Mouse (Mus musculus) liver, embryonic 15.5 days (tissue): ENCODE results near the gene Surf6. TPM values are rescaled to one million over a fixed set of nuclear protein-coding genes. Genes with fewer than 3 reads are reported as not detected.
A peak's percentile ranks its signal among the peaks of the same experiment; 100 is the strongest.

Experiments
- ATAC-seq: fragments of 200-750 bp; cut with Nextera tagmentation; 2 replicates; pipeline ENCODE4 v1.8.0; 2017; ENCODE audit warnings: moderate number of reproducible peaks, mild to moderate bottlenecking, moderate library complexity; ENCODE audit not compliant: insufficient read depth
- H3K27ac ChIP-seq: fragments of 300-500 bp; sonication (generic); replicated peaks from 2 replicates; pipeline ENCODE4 v1.5.1; 2015; ENCODE audit warnings: mild to moderate bottlenecking, inconsistent platforms
- H3K27me3 ChIP-seq: fragments of 300-500 bp; sonication (generic); 2 replicates; pipeline ENCODE4 v1.6.1; 2015; ENCODE audit warnings: mild to moderate bottlenecking, inconsistent platforms
- H3K36me3 ChIP-seq: fragments of 300-500 bp; sonication (generic); replicated peaks from 2 replicates; pipeline ENCODE4 v1.6.1; 2015; ENCODE audit warnings: moderate library complexity, mild to moderate bottlenecking, inconsistent platforms
- H3K4me1 ChIP-seq: fragments of 300-500 bp; sonication (generic); replicated peaks from 2 replicates; pipeline ENCODE4 v1.6.1; 2015; ENCODE audit warnings: inconsistent platforms
- H3K4me2 ChIP-seq: fragments of 300-500 bp; sonication (generic); 2 replicates; pipeline ENCODE4 v1.6.1; 2015; ENCODE audit warnings: moderate library complexity, mild to moderate bottlenecking, inconsistent platforms
- H3K4me3 ChIP-seq: fragments of 300-500 bp; sonication (generic); replicated peaks from 2 replicates; pipeline ENCODE4 v1.5.1; 2015; ENCODE audit warnings: mild to moderate bottlenecking, inconsistent platforms
- H3K9ac ChIP-seq: fragments of 300-500 bp; sonication (generic); 2 replicates; pipeline ENCODE4 v1.6.1; 2015; ENCODE audit warnings: moderate library complexity, mild to moderate bottlenecking, inconsistent platforms
- H3K9me3 ChIP-seq: fragments of 300-500 bp; sonication (generic); replicated peaks from 2 replicates; pipeline ENCODE4 v1.6.1; 2016; ENCODE audit warnings: inconsistent platforms
- WGBS: fragments of 180-500 bp; shearing (Covaris S2); methylation state at CpG from one replicate; pipeline ENCODE4 v1.1.7; 2015; ENCODE audit warnings: mixed read lengths; ENCODE audit not compliant: insufficient replicate concordance; 5-methylcytosine and 5-hydroxymethylcytosine counted together
- polyA plus RNA-seq: library from polyadenylated mRNA; unstranded; fragments of >200 nt; fragmentation: Nextera tagmentation; extraction: Ambion mirVana; gene quantifications from 2 replicates; pipeline ENCODE4 v1.2.1, GENCODE M21; 2015

The Surf6 gene
- polyA plus RNA-seq, 1 experiment from 2014 or later: 9.9 TPM

DNA sequence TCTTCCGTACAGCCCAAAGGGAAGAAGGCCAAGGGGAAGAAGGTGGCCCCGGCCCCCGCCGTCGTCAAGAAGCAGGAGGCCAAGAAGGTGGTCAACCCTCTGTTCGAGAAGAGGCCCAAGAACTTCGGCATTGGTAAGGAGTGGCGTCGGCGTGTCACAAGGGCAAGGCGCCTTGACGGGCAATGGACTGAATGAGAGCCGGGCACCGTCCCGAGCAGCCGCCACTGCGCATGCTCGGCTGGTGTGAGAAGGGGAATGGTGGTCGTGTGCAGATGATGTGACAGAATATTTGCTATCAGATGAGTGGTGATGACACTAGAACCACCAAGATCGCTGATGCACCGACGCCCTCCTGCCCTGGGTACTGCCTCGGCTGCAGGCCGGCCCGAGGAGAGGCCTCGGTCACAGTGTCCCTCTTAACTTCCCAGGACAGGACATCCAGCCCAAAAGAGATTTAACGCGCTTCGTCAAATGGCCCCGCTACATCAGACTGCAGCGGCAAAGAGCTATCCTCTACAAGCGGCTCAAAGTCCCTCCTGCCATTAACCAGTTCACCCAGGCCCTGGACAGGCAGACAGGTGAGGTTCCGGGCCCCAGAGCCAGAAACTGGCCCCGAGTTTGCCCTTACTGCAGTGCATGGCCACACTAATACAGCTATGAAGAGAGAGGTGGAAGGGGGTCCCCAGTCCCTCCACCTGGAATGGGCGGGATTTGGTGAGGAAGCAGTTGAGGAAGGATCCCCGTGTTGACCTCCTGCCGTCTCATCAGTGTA lies 8.5 kb upstream of the Surf6 start:
- Histone ChIP-seq H3K4me3 (peak overlapping the region; percentile 77), H3K27me3 (no peaks in the 10 kb centered on the region), H3K9ac (peak overlapping the region; percentile 90), H3K4me2 (peak overlapping the region; percentile 82), H3K9me3 (no peaks in the 10 kb centered on the region), H3K27ac (peak overlapping the region; percentile 85), H3K36me3 (peaks cover 62% of the 10 kb centered on the region), H3K4me1 (peaks cover 69% of the 10 kb centered on the region)
- WGBS: 1% methylated on average over 37 of the region's 37 CpGs
- peak; percentile 27 for ATAC-seq

DNA sequence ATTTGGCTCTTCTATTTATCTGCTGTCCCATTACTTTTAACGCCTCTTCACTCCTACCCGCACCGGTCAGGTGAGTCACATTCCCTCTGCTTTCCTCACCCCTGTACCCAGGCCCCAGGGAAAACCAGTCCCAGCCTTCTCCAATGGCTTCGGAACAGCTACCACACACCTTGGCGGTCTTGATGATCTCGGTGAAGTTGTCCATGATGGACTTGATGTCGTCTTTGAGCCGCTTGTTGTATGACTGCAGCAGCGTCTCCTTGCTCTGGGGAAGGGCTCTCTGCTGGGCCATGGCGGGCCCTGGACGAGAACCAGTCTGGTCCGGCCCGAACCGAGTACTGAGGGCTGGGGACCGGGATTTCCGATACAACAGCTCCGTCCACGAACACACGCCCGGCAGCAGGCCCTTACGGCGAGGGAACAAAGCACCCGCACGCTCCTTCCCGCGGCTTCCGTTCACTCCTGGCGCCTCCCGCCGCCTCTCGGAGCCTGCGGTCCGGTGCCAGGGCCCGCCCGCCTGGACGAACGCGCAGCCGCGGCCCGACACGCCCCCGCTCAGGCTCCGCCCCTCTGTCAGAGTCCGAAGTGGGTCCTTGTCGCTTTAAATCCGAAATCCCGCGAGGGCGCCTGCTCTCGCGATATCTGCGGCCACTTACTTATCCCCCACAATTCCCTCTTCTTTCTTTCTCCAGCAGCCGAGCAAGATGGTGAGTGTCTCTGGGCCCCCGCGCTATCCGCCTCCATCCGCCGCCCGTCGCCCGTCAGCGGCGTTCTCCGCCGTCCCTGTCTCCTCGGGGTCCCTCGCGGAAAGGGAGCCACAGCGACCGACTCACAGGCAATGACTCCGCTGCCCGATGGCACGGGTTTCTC lies 7.7 kb upstream of the Surf6 start, which contains the start of the genes Med22 and Rpl7a:
Gene Med22 (minus strand): TSS at position 554 of the 870 bp plus-strand sequence.
Gene Rpl7a (plus strand): TSS at position 641 of the 870 bp plus-strand sequence.
- Histone ChIP-seq H3K27ac (peak within 1 kb of the TSS; percentile 86), H3K4me1 (peaks cover 62% of the 10 kb centered on the region), H3K27me3 (no peaks in the 10 kb centered on the region), H3K9me3 (no peaks in the 10 kb centered on the region), H3K4me3 (peak within 1 kb of the TSS; percentile 77), H3K4me2 (peak within 1 kb of the TSS; percentile 82), H3K36me3 (peaks cover 71% of the 10 kb centered on the region), H3K9ac (peak within 1 kb of the TSS; percentile 90)
- under 1% methylated on average over 74 of the region's 74 CpGs for WGBS
- peak; percentile 92 for ATAC-seq

DNA sequence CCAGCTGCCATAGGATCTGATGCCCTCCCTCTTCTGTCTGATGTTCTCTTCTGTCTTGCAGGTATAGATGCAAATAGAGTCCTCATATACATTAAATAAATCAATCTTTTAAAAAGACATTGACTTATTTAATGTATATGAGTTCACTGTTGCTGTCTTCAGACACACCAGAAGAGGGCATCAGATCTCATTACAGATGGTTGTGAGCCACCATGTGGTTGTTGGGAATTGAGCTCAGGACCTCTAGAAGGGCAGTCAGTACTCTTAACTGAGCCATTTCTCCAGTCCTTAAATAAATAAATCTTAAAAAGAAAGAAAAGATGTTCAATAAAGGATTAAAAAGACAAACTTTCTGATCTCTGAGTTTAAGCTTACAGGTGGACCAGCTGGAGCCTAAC lies 6.7 kb upstream of the Surf6 start:
- no peak for ATAC-seq
- peaks cover 77% of the 10 kb centered on the region for H3K36me3 ChIP-seq

DNA sequence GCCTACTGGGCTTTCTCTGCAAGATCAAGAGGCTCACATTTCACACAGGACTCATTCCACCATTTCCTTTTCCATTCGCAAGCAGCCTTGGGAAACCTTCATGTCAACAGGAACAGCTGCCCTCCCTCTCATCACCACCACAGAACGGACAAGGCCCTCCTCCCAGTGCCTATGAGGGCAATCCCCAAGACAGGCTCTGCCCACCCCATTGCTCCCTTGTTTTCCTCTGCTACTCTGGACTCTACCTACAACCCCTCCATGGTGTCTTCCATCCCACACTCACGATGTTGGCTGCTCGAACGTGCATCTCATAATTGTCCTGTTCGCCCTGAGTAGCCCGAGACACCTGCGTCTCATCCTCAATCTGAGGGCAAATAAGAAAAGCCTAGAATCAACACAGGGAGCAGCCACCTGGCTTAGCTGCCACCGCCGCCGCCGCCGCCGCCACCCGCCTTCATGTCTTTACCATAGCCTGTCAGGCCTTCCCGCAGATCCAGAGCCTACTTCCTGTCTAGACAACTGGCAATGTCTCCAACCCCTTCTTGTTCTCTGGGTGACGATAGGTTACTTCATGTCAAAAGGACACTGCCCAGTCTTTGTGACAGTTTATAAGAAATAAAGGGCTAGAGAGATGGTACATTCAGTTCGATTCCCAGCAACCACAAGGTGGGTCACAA lies 6.2 kb upstream of the Surf6 start:
- no peaks in the 10 kb centered on the region for H3K9me3 ChIP-seq
- peak overlapping the region; percentile 82 for H3K4me2 ChIP-seq
- ATAC-seq: no peak
- H3K36me3 ChIP-seq: peaks cover 75% of the 10 kb centered on the region
- WGBS: 62% methylated on average over 18 of the region's 18 CpGs
- no peaks in the 10 kb centered on the region for H3K27me3 ChIP-seq
- H3K9ac ChIP-seq: peak overlapping the region; percentile 80
- peak overlapping the region; percentile 77 for H3K4me3 ChIP-seq
- peak overlapping the region; percentile 86; the same call in 1 of the 2 replicates for H3K27ac ChIP-seq
- peaks cover 59% of the 10 kb centered on the region for H3K4me1 ChIP-seq

More for the DNA sequence above, 6.7 kb upstream of the Surf6 start:
- H3K9ac ChIP-seq: peak overlapping the region; percentile 80
- H3K27ac ChIP-seq: peak overlapping the region; percentile 86
- H3K4me3 ChIP-seq: peak overlapping the region; percentile 77
- peaks cover 56% of the 10 kb centered on the region for H3K4me1 ChIP-seq
- H3K9me3 ChIP-seq: no peaks in the 10 kb centered on the region
- H3K27me3 ChIP-seq: no peaks in the 10 kb centered on the region
- H3K4me2 ChIP-seq: peak overlapping the region; percentile 82

DNA sequence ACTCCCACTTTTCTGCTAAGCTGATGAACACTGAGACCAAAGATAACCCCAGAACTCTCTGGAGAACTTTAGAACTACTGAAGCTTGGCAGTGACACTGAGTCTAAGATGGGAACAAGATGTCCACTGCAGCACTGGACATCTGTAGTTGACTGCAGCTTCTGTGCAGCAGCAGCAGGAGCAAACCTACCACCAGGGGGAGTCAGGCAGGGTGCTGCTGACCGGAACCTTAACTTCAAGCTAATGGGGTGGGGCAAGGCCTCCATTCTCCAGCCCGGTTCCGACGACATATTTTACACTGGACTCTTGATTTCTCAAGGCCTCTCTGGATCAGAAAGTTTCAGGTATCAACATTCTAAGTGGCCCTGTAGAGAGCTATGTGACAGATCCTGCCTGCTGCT lies 4.4 kb upstream of the Surf6 start:
- Histone ChIP-seq H3K4me1 (peaks cover 56% of the 10 kb centered on the region), H3K9ac (no peak overlapping the region)
- 57% methylated on average over 4 of the region's 4 CpGs for WGBS

DNA sequence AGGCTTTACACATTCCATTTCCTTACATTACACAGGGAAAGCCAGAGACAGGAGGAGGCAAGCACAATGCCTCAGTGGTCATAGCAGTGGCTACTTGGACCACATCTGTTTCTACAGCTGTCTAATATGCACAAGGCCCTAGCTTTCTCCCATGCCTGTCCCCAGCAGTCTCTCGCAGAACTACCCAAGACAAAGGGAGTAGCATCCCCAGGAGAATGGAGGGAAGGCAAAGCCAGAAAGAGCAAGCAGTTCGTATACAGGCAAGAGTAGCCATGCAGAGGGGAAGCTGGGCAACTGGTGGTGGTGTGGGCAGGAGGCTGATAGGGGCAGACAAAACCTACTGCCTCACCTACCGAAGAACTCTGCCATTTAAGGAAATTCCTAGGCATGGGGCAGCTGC lies 3.8 kb upstream of the Surf6 start:
- H3K36me3 ChIP-seq: peaks cover 51% of the 10 kb centered on the region
- no peak overlapping the region for H3K27ac ChIP-seq
- H3K4me1 ChIP-seq: peaks cover 56% of the 10 kb centered on the region

More for the DNA sequence above, 4.4 kb upstream of the Surf6 start:
- no peak for ATAC-seq
- Histone ChIP-seq H3K9me3 (no peaks in the 10 kb centered on the region), H3K4me2 (no peak overlapping the region), H3K4me3 (no peak overlapping the region), H3K27me3 (no peaks in the 10 kb centered on the region), H3K27ac (no peak overlapping the region), H3K36me3 (peaks cover 58% of the 10 kb centered on the region)

DNA sequence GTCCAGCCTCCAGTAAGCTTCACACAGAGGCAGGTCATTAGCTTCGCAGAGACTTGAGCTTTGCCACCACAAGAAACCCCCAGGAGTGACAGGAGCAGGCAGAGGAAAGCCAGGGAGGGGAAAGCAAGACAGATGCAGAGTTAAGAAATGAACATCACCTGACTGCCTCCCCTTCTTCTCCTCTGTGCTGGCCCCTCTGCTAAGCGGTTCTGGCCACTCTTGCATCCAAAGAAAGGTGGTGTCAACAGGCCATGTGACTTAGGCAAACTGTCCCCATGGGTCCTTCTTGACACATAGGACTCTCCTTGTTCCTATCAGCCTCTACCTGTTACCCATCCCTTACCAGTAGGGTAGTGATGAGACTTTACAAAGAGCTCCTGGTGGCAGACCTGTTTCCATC lies 3.3 kb upstream of the Surf6 start:
- Histone ChIP-seq H3K9ac (no peak overlapping the region), H3K36me3 (peaks cover 47% of the 10 kb centered on the region), H3K4me1 (peaks cover 60% of the 10 kb centered on the region), H3K27me3 (no peaks in the 10 kb centered on the region), H3K9me3 (no peaks in the 10 kb centered on the region), H3K4me2 (no peak overlapping the region), H3K27ac (no peak overlapping the region), H3K4me3 (no peak overlapping the region)
- ATAC-seq: no peak
- 84% methylated on average over 2 of the region's 2 CpGs for WGBS

More for the DNA sequence above, 3.8 kb upstream of the Surf6 start:
- WGBS: 80% methylated on average over 3 of the region's 3 CpGs
- no peaks in the 10 kb centered on the region for H3K27me3 ChIP-seq
- no peak for ATAC-seq
- H3K9me3 ChIP-seq: no peaks in the 10 kb centered on the region
- no peak overlapping the region for H3K4me2 ChIP-seq
- no peak overlapping the region for H3K4me3 ChIP-seq
- no peak overlapping the region for H3K9ac ChIP-seq

DNA sequence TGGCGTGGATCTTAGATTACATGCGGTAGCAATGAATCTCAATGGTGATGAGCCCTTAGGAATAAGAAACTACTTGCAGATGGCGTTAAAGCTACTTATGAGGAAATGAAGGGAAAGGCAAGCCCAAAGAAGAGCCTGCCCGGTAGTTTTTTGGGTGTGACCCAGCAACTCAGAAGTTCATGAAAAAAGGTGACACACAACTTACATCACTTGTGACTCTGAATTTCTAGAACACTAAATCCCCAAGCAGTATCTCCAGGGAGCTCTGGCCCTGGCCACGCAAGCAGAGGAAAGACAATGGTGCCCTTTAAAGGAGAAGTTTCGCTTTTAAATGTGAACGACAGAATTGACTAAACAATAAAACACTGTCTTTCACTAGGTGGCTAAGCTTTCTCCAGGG lies 632 bp upstream of the Surf6 start:
- H3K36me3 ChIP-seq: peaks cover 59% of the 10 kb centered on the region
- H3K27me3 ChIP-seq: no peaks in the 10 kb centered on the region
- H3K9ac ChIP-seq: peak overlapping the region; percentile 80
- H3K4me1 ChIP-seq: peaks cover 49% of the 10 kb centered on the region
- H3K4me3 ChIP-seq: peak overlapping the region; percentile 86
- 12% methylated on average over 7 of the region's 7 CpGs for WGBS
- H3K9me3 ChIP-seq: no peaks in the 10 kb centered on the region
- peak overlapping the region; percentile 85 for H3K4me2 ChIP-seq
- no peak for ATAC-seq
- peak overlapping the region; percentile 91 for H3K27ac ChIP-seq

DNA sequence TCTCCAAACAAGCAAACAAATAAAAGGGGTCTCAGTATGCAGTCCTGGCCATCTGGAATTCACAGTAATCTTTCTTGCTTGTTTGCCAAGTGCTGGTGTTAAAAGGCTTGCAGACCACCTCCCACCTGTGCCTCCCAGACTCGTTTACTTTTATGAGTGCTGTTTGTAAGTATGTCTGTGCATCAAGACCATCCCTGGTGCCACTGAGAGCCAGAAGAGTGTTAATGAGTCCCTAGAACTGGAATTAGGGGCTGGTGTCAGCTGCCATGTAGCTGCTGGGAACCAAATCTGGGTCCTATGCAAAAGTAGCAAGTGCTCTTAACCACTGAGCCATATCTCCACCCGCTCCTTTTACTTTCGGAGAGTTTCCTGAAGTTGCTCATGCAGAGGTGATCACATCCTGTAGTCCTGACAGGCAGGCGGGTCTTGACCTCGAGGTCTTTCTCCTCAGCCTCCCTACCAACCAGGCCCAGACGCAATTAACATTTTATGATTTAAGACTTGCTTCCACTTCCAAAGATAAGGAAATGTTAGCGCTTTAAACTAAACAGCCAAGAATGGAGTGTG lies 762 bp downstream of the Surf6 start:
- 3% methylated on average over 7 of the region's 7 CpGs for WGBS

DNA sequence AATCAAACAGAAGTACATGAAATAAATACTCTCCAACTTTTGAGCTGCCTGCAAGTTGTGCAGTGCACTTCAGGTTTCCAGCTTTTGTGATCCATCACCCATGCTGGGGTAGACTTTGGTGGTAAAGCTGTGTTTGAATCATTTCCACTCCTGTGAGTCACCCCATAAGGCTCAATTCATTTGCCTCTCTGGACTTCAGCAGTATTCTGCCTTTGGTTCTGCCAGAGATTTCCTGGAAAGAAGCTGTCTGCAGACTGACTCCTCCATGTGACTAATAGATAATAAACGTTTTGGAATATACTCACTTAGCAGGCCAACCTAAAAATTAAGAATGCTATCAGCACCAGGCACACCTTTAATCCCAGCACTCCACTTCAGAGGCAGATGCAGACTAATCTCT lies 1.9 kb downstream of the Surf6 start:
- Histone ChIP-seq H3K27me3 (no peaks in the 10 kb centered on the region), H3K36me3 (peaks cover 59% of the 10 kb centered on the region), H3K4me3 (0 out of 2 replicates have a peak overlapping the region, but pooled peaks have one; percentile 86), H3K9me3 (no peaks in the 10 kb centered on the region), H3K4me2 (0 out of 2 replicates have a peak overlapping the region, but pooled peaks have one; percentile 85), H3K4me1 (peaks cover 42% of the 10 kb centered on the region), H3K27ac (no peak overlapping the region), H3K9ac (no peak overlapping the region)
- WGBS: 20% methylated on average over 1 of the region's 1 CpGs
- ATAC-seq: no peak

More for the DNA sequence above, 762 bp downstream of the Surf6 start:
- peaks cover 59% of the 10 kb centered on the region for H3K36me3 ChIP-seq
- H3K4me2 ChIP-seq: peak overlapping the region; percentile 85
- no peak for ATAC-seq
- no peaks in the 10 kb centered on the region for H3K27me3 ChIP-seq
- peak overlapping the region; percentile 86 for H3K4me3 ChIP-seq
- peak overlapping the region; percentile 91 for H3K27ac ChIP-seq
- no peaks in the 10 kb centered on the region for H3K9me3 ChIP-seq
- peaks cover 42% of the 10 kb centered on the region for H3K4me1 ChIP-seq
- H3K9ac ChIP-seq: peak overlapping the region; percentile 80
